Mouse (Mus musculus) lung, embryonic 15.5 days (tissue): ENCODE data around the gene Tmem127. TPM values are rescaled to one million over a fixed set of nuclear protein-coding genes. Genes with fewer than 3 reads are reported as not detected.
"Not testable (repeated sequence)": the region's sequence is repeated elsewhere in the genome, so short reads cannot be mapped to it uniquely, and the experiment has no call there.

Source experiments
- ATAC-seq: fragments of 200-750 bp; cut with Nextera tagmentation; 2 replicates; pipeline ENCODE4 v1.8.0; 2017; ENCODE audit warnings: moderate number of reproducible peaks, borderline replicate concordance; ENCODE audit not compliant: low FRiP score, low TSS enrichment; ENCODE audit errors: extremely low read depth
- H3K27ac ChIP-seq: fragments of 300-500 bp; sonication (generic); 2 replicates; pipeline ENCODE4 v1.5.1; 2015; ENCODE audit warnings: moderate library complexity, mild to moderate bottlenecking, inconsistent platforms
- H3K27me3 ChIP-seq: fragments of 300-500 bp; sonication (generic); 2 replicates; pipeline ENCODE4 v1.6.1; 2015; ENCODE audit warnings: inconsistent platforms
- H3K36me3 ChIP-seq: fragments of 300-500 bp; sonication (generic); 2 replicates; pipeline ENCODE4 v1.6.1; 2015; ENCODE audit warnings: inconsistent platforms
- H3K4me1 ChIP-seq: fragments of 300-500 bp; sonication (generic); 2 replicates; pipeline ENCODE4 v1.6.1; 2015; ENCODE audit warnings: inconsistent platforms
- H3K4me2 ChIP-seq: fragments of 300-500 bp; sonication (generic); 2 replicates; pipeline ENCODE4 v1.6.1; 2015; ENCODE audit warnings: inconsistent platforms, mild to moderate bottlenecking, moderate library complexity
- H3K4me3 ChIP-seq: fragments of 300-500 bp; sonication (generic); 2 replicates; pipeline ENCODE4 v1.5.1; 2015; ENCODE audit warnings: mild to moderate bottlenecking, inconsistent platforms
- H3K9ac ChIP-seq: fragments of 300-500 bp; sonication (generic); 2 replicates; pipeline ENCODE4 v1.6.1; 2015; ENCODE audit warnings: inconsistent platforms
- H3K9me3 ChIP-seq: fragments of 300-500 bp; sonication (generic); 2 replicates; pipeline ENCODE4 v1.6.1; 2016; ENCODE audit warnings: inconsistent platforms
- WGBS: fragments of 180-500 bp; shearing (Covaris S2); methylation state at CpG from one replicate; pipeline ENCODE4 v1.1.7; 2015; 5-methylcytosine and 5-hydroxymethylcytosine counted together
- polyA plus RNA-seq: library from polyadenylated mRNA; unstranded; fragments of >200 nt; fragmentation: Nextera tagmentation; extraction: Ambion mirVana; gene quantifications from 2 replicates; pipeline ENCODE4 v1.2.1, GENCODE M21; 2015

Gene Tmem127
- 27.8 and 30.9 TPM in 2 replicates for polyA plus RNA-seq

DNA sequence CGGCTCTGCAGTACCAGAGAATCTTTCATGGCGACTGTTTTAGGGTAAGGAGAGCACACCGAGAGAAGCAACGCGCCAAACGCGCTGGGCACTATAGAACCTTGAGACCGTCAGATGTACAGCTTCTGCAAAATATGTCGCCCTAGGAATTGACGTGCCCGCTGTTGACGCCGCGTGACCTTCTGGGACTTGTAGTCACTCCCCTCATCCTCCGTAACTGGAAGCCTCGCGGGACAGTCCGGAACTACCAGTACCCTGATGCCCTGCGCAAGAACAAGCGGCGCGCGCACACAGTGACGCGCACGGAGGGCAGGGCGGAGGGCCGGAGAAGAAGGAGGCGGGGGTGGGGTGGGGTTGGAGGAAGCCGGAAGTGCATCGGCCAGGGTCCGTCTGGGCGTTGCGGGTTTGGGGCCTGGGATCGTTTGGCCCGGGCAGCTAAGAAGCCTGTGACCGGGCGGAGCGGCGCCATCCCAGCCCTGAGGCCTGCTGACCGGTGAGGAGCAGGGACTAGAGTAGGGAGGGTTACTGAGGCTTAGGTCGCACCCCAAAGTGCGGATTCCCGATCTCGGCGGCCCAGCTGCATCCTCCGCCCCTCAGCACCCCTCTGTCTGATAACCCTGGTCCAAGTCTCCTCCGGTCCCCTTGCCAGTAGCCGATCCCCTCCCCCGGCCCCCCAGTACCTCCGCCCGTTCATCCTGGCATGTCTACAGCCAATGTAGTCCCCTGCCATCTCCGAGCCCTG is at the start of gene Tmem127, which contains the start of gene Ciao1:
Gene Tmem127 (plus strand): TSS at position 317 of the 742 bp plus-strand sequence.
Gene Ciao1 (minus strand): TSS at position 225 of the 742 bp plus-strand sequence.
- Histone ChIP-seq H3K4me1 (peaks cover 24% of the 10 kb centered on the region), H3K9ac (peak within 1 kb of the TSS; percentile 88), H3K27me3 (no peaks in the 10 kb centered on the region), H3K9me3 (no peaks in the 10 kb centered on the region), H3K36me3 (peaks cover 35% of the 10 kb centered on the region), H3K27ac (peak within 1 kb of the TSS; percentile 47), H3K4me3 (peak within 1 kb of the TSS; percentile 75), H3K4me2 (peak within 1 kb of the TSS; percentile 97)
- peak; percentile 99 for ATAC-seq
- WGBS = under 1% methylated on average over 52 of the region's 53 CpGs

DNA sequence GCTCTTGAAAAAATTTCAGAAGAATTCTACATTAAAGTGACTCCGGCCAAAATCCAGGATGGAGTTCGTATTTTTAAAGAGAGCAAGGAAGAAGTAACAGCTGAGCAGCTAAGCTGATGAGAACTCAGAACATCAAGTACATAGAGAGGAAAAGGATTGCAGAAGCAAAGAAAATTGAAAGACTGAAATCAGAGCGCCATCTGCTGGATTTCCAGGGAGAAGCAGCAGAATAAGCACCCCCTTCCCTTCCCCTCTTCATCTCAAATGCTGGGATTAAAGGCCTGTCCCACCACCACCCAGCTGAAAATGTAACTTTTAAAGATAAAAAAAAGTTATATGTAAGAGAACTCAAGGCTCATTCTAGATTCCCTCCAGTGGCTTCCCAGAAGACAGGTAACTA is 42.8 kb upstream of the Tmem127 start:
- H3K27me3 ChIP-seq = no peaks in the 10 kb centered on the region
- H3K27ac ChIP-seq = no peak overlapping the region
- H3K4me2 ChIP-seq = no peak overlapping the region
- H3K4me1 ChIP-seq = peaks cover 11% of the 10 kb centered on the region
- peaks cover 9% of the 10 kb centered on the region; the same call in 1 of the 2 replicates for H3K36me3 ChIP-seq
- no peaks in the 10 kb centered on the region for H3K9me3 ChIP-seq
- no peak overlapping the region for H3K4me3 ChIP-seq
- 25% methylated on average over 3 of the region's 3 CpGs for WGBS
- no peak overlapping the region for H3K9ac ChIP-seq
- no peak for ATAC-seq

DNA sequence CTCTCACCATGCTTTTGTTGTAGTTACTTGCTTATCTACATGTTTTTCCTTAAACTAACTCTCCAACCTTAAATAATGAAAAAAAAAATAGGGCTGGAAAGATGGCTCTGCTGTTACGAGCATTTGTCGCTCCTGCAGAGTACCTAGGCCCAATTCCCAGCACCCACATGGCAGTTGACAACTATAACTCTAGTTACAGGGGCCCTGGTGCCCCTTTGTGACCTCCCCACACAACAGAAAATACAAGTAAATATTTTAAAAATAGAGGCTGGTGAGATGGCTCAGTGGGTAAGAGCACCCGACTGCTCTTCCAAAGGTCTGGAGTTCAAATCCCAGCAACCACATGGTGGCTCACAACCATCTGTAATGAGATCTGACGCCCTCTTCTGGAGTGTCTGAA is 41.8 kb upstream of the Tmem127 start:
- Histone ChIP-seq H3K36me3 (peaks cover 17% of the 10 kb centered on the region), H3K4me1 (peaks cover 11% of the 10 kb centered on the region)
- 85% methylated on average over 4 of the region's 4 CpGs for WGBS
- not testable (repeated sequence) for H3K4me2 ChIP-seq, H3K9me3 ChIP-seq, ATAC-seq, H3K4me3 ChIP-seq, H3K27me3 ChIP-seq, H3K27ac ChIP-seq, H3K9ac ChIP-seq

DNA sequence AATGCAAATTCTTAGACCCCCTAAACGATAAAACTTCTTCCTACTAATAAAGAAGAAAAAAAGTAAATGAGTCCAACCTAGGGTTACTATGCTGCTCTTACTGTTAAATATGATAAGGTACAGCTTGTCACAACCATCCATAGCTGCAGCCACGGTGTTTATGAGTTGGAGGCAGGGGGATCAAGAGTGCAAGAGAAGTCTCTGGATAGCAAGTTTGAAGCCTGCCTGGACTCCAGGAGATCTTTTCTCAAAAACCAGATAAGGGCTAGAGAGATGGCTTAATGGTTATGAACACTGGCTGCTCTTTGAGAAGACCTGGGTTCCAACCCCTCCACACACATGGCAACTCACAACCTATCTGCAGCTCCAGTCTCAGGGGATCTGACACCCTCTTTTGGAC is 40.8 kb upstream of the Tmem127 start:
- H3K4me2 ChIP-seq = no peak overlapping the region; the same call in 1 of the 2 replicates
- WGBS = 85% methylated on average over 2 of the region's 2 CpGs
- no peak for ATAC-seq

DNA sequence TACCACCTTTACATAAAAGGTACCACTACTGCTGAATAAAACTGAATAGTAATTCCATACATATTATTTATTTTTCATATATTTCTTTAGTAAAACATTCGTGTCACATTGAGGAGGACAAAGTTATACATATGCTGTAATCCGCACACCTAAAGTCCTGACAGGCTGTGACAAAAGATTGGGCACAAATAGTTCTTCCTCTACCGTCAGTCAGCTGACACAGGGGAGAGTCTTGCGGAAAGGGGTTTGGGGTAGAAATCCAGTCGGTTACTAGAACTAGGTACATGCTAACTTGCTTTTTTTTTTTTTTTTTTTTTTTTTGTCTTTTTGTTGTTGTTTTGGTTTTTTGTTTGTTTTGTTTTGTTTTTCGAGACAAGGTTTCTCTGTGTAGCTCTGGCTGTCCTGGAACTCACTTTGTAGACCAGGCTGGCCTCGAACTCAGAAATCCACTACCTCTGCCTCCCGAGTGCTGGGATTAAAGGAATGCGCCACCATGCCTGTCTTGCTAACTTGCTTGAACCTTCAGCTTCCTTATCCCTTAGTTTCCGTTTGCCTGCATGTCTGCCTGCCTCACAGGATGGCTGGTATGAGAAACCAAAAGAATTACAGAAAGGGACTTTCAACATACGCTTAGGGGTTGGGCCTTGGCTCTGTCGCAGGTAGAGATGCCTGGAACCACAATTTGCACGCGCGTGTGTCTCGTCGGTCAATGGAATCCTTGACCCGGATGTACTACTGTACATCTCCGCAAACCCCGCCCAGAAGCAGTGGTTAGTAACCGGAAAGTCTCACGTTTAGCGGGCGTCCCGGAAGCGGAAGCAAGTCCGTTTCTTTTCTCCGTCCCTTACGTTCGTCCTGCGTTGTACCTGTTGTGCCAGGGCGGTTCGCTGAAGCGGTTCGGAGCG is 39.9 kb upstream of the Tmem127 start, which contains the start of the genes 1810024B03Rik and Snrnp200:
Gene 1810024B03Rik (minus strand): TSS at position 734 of the 905 bp plus-strand sequence.
Gene Snrnp200 (plus strand): TSS at position 840 of the 905 bp plus-strand sequence.
- ATAC-seq = peak; percentile 98
- Histone ChIP-seq H3K4me1 (peaks cover 11% of the 10 kb centered on the region), H3K27ac (peak within 1 kb of the TSS; percentile 75), H3K4me3 (peak within 1 kb of the TSS; percentile 60), H3K4me2 (peak within 1 kb of the TSS; percentile 80), H3K27me3 (no peaks in the 10 kb centered on the region), H3K36me3 (peaks cover 29% of the 10 kb centered on the region), H3K9me3 (no peaks in the 10 kb centered on the region), H3K9ac (peak within 1 kb of the TSS; percentile 58)
- 9% methylated on average over 36 of the region's 36 CpGs for WGBS

More for the DNA sequence above, 40.8 kb upstream of the Tmem127 start:
- Histone ChIP-seq H3K4me3 (no peak overlapping the region), H3K27ac (no peak overlapping the region), H3K27me3 (no peaks in the 10 kb centered on the region), H3K9ac (no peak overlapping the region), H3K4me1 (peaks cover 11% of the 10 kb centered on the region), H3K9me3 (no peaks in the 10 kb centered on the region), H3K36me3 (peaks cover 25% of the 10 kb centered on the region)

DNA sequence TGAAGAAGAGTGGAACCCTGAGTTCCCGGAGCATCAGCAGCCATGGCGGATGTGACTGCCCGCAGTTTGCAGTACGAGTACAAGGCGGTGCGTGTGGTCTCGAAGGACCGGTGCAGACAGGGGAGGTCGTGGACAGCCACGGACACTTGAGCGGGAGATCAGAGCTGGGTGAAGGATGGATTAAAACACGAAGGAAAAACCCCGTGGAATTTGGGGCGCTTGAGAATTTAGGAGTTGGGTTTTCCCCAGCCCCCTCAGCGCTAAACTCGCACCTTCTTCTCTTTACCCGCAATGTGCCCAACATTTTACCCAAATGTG is 39.3 kb upstream of the Tmem127 start:
- Histone ChIP-seq H3K4me2 (peak overlapping the region; percentile 80), H3K9ac (peak overlapping the region; percentile 58), H3K4me1 (peaks cover 11% of the 10 kb centered on the region), H3K27ac (peak overlapping the region; percentile 17; the same call in 1 of the 2 replicates), H3K27me3 (no peaks in the 10 kb centered on the region), H3K36me3 (peaks cover 34% of the 10 kb centered on the region), H3K9me3 (no peaks in the 10 kb centered on the region), H3K4me3 (peak overlapping the region; percentile 60)
- WGBS = 0% methylated on average over 17 of the region's 17 CpGs
- ATAC-seq = no peak; the same call in 1 of the 2 replicates

DNA sequence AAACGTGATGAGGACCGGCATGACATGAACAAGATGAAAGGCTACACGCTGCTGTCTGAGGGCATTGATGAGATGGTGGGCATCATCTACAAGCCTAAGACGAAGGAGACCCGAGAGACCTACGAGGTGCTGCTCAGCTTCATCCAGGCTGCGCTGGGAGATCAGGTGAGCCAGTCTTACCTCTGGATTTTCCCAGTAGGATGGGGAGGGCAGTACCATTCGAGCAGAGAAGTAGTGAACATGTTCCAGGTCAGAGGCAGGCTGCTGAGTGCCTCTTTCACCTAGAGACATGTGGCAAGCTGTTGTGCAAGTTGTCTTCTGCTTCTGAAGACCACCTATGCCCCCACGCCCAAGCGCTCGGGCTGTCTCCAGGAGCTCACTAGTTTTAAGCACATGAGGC is 37.0 kb upstream of the Tmem127 start:
- 92% methylated on average over 11 of the region's 11 CpGs for WGBS
- Histone ChIP-seq H3K4me3 (no peak overlapping the region), H3K27me3 (no peaks in the 10 kb centered on the region), H3K9me3 (no peaks in the 10 kb centered on the region), H3K27ac (no peak overlapping the region), H3K4me1 (peaks cover 11% of the 10 kb centered on the region), H3K4me2 (no peak overlapping the region), H3K36me3 (peaks cover 57% of the 10 kb centered on the region), H3K9ac (no peak overlapping the region)
- no peak for ATAC-seq

DNA sequence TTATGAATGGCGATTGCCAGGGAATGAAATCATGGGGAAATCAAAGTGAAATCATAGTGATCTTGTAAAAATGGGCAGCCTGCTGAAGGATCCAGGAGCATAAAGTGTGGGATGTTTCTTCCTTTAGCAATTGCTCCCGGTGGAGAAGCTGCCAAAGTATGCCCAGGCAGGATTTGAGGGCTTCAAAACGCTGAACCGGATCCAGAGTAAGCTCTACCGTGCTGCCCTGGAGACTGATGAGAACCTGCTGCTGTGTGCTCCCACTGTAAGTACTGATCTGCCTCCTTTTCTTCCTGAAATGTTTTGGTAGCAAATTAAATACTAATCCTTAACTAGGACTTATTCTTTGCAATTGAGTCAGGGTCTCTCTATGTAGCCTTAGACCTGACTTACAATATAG is 30.0 kb upstream of the Tmem127 start:
- ATAC-seq = no peak
- Histone ChIP-seq H3K9me3 (no peaks in the 10 kb centered on the region), H3K4me2 (no peak overlapping the region), H3K4me3 (no peak overlapping the region), H3K27ac (no peak overlapping the region), H3K27me3 (no peaks in the 10 kb centered on the region), H3K9ac (no peak overlapping the region), H3K36me3 (peaks cover 96% of the 10 kb centered on the region), H3K4me1 (no peaks in the 10 kb centered on the region)
- 94% methylated on average over 5 of the region's 5 CpGs for WGBS

DNA sequence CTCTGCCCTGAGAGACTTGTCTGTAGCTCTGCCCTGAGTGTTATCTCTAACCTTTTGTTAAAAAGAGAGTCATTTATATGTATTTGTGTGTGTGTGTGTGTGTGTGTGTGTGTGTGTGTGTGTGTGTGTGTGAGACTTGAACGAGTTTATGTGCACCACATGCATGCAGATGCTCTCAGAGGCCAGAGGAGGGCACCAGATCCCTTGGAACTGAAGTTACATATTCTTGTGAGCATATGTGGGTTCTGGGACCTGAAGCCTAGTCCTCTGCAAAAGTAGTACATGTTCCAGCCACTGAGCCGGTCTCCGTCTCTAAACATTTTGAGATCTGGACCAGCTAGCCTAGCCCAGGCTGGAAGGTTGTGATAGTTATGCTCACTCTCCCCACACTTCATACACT is 22.4 kb upstream of the Tmem127 start:
- Histone ChIP-seq H3K9me3 (no peaks in the 10 kb centered on the region), H3K36me3 (peaks cover 95% of the 10 kb centered on the region), H3K4me1 (no peaks in the 10 kb centered on the region), H3K4me2 (no peak overlapping the region), H3K4me3 (no peak overlapping the region), H3K9ac (no peak overlapping the region), H3K27me3 (no peaks in the 10 kb centered on the region), H3K27ac (no peak overlapping the region)
- 96% methylated on average over 3 of the region's 3 CpGs for WGBS
- no peak for ATAC-seq

DNA sequence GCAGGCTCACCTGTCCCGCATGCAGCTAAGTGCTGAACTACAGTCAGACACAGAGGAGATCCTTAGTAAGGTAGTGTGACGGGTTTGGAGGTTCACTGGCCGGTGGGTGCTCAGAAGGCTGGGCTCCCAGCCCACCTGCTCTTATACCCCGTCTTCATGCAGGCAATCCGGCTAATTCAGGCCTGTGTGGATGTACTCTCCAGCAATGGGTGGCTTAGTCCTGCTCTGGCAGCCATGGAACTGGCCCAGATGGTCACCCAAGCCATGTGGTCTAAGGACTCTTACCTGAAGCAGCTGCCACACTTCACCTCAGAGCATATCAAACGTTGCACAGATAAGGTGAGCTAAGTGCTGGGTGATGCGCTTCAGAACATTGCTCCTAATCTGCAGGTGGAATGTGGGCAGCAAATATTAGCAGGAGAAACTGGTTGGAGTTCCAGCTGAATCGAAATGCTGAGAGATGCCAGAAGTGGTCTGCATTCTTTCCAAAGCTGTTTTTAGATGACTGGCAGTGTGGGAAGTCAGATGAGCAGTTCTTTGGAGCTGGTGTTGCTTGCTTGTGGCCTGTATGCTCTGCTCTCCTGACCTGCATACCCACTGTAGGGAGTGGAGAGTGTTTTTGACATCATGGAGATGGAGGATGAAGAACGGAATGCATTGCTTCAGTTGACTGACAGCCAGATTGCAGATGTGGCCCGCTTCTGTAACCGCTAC is 9.7 kb upstream of the Tmem127 start:
- Histone ChIP-seq H3K9me3 (no peaks in the 10 kb centered on the region), H3K4me3 (no peak overlapping the region), H3K27ac (no peak overlapping the region), H3K4me2 (no peak overlapping the region), H3K4me1 (no peaks in the 10 kb centered on the region), H3K36me3 (peaks cover 90% of the 10 kb centered on the region), H3K9ac (no peak overlapping the region), H3K27me3 (no peaks in the 10 kb centered on the region)
- 85% methylated on average over 11 of the region's 11 CpGs for WGBS
- ATAC-seq = no peak

DNA sequence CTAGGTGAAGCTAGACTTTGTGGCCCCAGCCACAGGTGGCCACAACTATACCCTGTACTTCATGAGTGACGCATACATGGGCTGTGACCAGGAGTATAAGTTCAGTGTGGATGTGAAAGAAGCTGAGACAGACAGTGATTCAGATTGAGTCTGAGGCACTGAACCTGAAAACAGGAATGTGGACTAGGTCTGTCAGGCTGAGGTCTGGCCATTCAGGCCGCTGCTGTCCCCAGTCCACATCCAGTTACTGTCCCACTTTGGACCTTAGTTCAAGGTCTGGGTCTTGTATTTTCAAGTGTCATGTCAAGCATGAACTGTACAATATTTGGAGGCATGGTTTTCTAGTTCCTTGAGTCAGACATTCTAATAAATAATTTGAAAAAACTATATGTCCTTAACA is 7.6 kb upstream of the Tmem127 start:
- H3K27me3 ChIP-seq = no peaks in the 10 kb centered on the region
- 96% methylated on average over 2 of the region's 2 CpGs for WGBS
- peaks cover 88% of the 10 kb centered on the region for H3K36me3 ChIP-seq
- no peak overlapping the region for H3K4me3 ChIP-seq
- no peak for ATAC-seq
- no peaks in the 10 kb centered on the region for H3K9me3 ChIP-seq
- no peaks in the 10 kb centered on the region for H3K4me1 ChIP-seq
- no peak overlapping the region for H3K9ac ChIP-seq
- H3K4me2 ChIP-seq = no peak overlapping the region
- H3K27ac ChIP-seq = no peak overlapping the region
